Mouse (Mus musculus) lung, postnatal 0 days (tissue): ENCODE results near the gene Banf2.

ENCODE experiments used
- CTCF ChIP-seq: IDR thresholded peaks from 2 replicates; pipeline ENCODE4 v1.5.1; 2016; ENCODE audit warnings: antibody characterized with exemption, mild to moderate bottlenecking
- EP300 ChIP-seq: IDR thresholded peaks from 2 replicates; pipeline ENCODE4 v1.6.1; 2016; ENCODE audit warnings: antibody characterized with exemption, mild to moderate bottlenecking, control low read depth

DNA sequence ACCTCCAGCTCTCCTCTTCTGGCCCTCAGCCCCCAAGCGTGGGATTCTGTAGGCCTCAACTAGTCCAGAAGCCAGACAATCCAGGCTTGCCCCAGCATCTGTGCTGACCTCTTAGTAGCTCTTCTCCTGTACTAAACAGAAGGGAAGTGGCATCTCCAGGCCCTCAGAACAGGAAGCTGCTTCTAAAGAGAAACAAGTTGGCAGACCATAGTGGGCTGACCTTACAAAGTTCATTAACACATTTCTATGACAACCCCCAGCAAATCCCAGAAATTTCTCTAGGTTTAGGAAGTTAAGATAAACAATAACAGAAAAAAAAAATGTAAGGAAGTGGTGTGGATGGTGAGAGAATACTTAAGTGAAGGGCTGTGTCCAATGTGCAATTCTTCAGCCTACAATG, 23.8 kb upstream of the Banf2 start:
- TF ChIP-seq EP300 (no peak), CTCF (no peak)
